Mouse (Mus musculus): ENCODE measurements around the gene Fancc.

DNA sequence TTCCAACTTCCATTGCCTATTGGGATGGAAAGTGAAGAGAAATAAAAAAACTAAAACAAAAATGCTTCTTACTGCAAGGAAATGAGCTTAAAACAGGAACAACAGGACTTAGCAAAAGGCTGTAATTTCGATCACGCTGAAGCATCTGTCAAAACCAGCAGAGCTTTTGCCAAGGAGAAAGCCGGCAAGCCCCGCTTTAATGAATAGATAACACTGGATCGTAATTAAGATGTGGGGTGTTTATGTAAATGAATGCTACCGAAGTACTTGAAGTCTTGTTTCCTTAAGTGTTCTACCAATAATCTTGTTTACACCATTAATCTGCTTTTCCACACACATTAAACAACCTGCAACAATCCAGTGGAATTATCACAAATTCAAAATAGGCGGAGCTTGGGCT, 48.2 kb upstream of the Fancc start:
- TF ChIP-seq CTCF (conservative IDR thresholded peaks at IDR 0.05; ENCODE audit: low read length) (no peak), POU5F1 (IDR thresholded peaks at IDR 0.05; ENCODE audit: borderline replicate concordance, low read length) (no peak)
